Mouse (Mus musculus) right cerebral cortex, postnatal 4 days (tissue): ENCODE results near the gene Mgat5.

ENCODE experiments used
- DNase-seq: peaks from one replicate; pipeline ENCODE4 v3.0.0-alpha.2; 2022

Gene Mgat5

DNA sequence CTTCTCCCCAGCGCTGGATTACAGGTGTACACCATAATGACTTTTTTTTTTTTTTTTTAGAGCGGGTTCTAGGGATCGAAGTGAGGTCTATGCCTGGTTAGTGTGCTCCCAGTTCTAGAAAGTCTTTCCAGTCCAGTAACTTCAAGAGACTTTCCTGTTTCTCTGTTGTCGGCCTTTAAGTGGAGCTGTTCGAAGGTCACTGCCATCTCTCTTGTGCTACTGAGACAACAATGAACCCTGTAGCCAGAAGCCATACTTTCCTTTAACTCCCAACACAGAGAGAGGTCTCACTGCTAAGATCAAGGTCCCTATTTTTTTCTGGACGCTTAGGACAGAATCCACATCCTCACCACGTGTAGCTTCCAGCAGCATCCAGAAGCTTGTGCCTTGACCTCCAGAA, 13.4 kb downstream of the Mgat5 start:
- DNase-seq = no peak

DNA sequence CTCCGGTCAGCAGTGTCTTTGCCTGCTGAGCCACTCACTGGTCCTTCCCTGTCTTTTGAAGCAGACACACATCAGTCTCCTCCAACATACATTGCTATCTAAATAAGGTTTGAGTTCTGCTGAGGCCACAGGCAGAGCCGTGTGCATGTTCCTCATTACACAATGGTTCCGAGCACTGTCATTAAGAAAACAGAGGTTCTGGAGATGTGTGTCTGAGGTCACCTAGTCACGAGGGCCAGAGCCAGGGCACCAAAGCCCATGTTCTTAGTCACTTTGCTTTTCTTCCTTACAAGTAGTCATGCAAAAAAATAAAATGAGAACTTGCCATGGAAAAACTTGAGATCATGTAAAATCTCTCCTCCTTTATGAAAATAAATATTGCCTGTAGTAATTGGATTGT, 14.3 kb downstream of the Mgat5 start:
- DNase-seq = no peak

- DNase-seq = no peak
Observed at GRCm38 (mm10) chr1:127219621-127220020, 14.8 kb downstream of the Mgat5 start.

GRCm38 (mm10) chr1:127221998-127222736, 17.4 kb downstream of the Mgat5 start:
- DNase-seq = no peak

DNA sequence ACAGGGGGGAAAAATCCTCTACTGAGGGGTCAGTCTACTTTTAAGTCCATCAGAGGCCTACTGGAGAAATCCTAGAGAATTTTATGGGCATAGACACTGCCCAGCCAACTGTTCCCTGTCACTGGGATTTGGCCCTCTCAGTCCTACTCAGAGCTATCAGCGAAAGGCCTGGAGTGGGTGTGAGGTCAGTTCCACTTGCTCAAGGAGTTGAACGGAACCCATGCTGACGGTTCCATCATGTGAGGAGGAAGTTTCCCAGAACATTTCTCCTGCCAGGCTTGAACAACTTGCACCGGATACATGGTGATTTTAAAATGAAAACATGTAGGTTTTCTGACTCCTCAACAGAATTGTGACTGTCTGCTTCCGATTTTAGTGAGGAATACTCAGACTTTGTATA, 20.2 kb downstream of the Mgat5 start:
- no peak for DNase-seq

DNA sequence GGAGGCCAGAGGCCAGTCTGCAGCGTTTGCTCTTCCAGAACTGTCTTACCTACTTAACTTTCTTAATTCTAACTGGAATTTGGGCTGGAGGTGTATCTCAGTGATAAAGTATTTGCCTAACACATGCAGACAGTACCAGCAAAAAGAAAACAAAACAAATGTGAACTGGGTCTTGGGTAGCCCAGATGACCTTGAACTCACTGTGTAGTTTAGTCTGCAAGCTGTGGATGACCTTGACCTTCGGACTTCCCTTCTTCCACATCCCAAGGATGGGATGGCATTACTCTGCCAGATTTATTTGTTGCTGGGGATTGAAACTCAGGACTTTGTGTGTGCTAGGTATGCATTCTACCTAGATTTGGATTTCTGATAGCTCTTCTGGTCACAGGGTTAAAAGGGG, 24.2 kb downstream of the Mgat5 start:
- DNase-seq = no peak

GRCm38 (mm10) chr1:127230468-127230867, 25.7 kb downstream of the Mgat5 start:
- DNase-seq = no peak

DNA sequence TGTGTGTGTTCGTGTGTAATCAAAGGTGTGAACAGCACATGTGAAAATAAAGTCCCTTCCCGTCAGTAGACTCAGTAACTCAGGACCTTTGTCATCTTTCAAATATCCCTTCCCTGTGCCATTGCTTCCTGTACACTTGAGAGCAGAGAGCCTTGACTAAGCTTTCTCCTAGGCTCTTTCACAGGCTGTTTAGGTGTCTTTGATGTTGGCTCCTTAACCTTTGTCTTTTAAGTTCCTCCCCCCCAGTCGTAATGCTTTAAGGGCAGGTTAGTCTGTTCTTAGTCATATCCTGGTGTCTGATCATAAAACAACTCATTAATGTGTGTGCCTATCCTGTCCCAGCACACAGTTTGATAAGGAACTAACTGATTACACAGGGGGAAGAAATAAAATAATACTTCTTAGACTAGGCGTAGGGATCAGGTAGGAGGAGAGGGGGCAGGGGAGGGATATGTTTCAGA, 28.4 kb downstream of the Mgat5 start:
- no peak for DNase-seq

- DNase-seq = no peak
Observed at GRCm38 (mm10) chr1:127235157-127235556, 30.3 kb downstream of the Mgat5 start.

DNA sequence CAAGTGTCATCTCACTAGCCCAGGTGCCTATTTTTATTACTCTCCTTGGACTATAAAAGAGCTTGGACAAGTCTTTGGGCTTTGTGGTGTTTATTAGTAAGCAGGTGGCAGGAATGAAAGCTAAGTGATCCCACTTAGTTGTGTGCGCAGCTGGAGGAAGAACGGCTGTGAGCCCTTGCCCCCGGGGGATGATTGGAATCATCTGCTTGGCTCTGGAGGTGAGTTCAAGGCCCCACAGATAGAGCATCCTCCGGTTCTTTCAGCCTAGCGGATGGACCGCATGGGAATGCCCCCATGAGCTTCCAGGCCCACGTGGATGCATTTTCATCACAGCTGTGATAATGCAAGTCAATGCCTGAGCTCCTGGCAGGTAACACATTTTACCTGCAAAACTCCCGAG, 31.6 kb downstream of the Mgat5 start:
- DNase-seq = no peak

DNA sequence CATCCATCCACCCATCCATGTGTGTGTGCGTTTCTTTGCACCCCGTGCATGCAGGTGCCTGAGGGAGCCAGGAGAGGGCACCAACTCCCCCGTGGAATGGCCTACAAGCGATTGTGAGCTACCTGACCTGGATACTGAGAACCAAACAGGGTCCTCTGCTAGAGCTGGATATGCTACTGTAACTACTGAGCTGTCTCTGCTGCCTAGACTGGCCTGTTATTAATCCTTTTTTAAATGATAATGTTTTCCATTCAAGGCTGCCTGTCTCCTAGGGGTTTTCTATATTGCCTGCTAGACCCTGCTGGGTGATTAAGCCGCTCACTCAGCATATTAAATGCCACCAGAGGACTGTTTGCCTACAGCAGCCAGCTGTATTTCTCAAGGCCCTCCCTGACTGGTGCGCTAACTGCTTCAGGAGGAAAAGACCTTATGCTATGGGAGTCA, 34.1 kb downstream of the Mgat5 start:
- DNase-seq = no peak

- DNase-seq = no peak
Observed at GRCm38 (mm10) chr1:127239914-127240313, 35.1 kb downstream of the Mgat5 start.

- DNase-seq = no peak
Observed at GRCm38 (mm10) chr1:127242151-127242887, 37.5 kb downstream of the Mgat5 start.

DNA sequence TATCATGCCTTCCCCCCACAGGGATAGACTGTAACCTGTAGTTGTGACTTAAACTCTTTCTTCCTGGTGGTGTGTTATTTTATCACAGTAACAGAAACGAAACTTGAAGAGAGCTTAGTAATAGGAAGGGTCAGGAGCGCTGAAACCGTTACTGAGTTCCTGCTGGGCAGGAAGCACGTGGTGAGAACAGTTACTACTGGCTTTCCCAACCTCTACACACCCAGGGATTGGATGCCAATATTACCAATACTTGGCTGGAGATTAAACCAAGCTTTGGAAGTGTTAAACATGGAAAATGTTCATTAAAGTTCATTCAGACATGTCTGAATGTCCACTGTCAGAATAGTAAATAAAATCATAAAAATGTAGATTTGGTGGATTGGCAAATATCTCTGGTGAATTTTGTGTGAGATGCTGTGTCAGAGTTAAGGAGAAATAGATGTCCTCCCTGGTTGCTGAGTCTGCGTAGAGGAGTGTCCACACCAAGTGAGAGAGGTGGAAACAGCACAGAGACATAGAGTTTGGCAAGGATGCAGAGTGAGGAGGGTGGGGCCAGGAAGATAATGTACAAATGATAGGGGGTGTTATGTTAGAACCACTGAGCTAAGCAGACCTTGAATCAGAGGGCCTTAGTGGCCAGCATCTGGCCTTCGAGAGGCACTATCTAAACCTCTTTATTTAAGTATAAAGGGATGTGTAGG, 38.2 kb downstream of the Mgat5 start:
- DNase-seq = no peak

GRCm38 (mm10) chr1:127244054-127244770, 39.4 kb downstream of the Mgat5 start:
- no peak for DNase-seq

GRCm38 (mm10) chr1:127246158-127246557, 41.3 kb downstream of the Mgat5 start:
- DNase-seq = no peak

DNA sequence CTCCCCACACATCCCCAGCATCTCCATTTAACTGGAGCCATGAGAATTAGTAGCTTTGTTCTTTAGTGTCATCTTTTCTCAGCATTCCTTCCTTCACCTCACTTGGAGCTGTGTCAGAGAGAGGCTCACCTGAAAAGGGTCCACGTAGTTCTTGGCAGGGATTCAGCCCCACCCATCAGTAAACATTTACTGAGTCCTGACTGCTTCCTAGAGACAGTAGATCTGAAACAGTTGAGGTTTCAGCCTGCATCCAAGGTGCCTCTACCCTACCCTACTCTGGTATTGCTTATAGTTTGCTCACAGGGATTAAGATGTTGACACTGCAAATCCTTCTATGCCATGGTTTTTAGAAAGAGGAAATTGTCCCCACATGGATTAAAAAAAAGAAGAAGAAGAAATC, 43.6 kb downstream of the Mgat5 start:
- DNase-seq = no peak

DNA sequence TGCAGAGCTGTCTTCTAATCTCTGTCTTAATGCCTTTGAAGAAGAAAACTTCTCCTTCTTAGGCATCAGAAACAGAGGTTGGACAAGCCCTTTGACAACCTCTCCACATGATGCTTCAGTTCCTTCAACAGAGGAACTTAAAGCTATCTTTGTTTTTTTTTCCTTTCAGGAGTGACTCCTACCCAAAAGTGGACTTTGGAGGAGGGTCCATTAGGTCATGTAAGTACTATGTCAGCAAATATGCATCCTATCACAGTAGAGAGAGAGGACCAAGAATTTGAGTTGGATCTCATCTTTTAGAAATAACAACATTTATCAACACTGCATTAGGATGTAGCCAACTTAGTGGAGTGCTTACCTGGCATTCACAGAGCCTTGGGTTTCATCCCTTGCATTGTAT, 44.8 kb downstream of the Mgat5 start:
- no peak for DNase-seq

DNA sequence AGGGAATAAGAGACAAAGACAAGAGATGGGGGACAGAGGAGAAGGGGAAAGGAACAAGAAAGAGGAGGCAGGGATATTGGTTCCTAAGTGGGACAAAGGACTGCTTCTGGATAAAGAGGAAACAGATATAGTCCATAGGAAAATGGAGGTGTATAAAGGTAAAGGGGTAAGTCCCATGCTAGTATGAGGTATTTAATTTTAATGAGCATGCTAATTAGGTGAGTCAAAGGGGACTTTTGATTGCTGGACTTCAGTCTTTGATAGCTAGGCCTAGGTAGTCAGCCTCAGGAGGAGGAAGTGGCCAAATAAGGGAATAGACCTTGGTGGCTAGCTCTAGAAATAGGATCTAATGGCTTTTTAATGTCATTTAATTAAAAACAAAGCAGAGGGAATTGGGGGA, 45.5 kb downstream of the Mgat5 start:
- no peak for DNase-seq

GRCm38 (mm10) chr1:127251751-127252150, 46.9 kb downstream of the Mgat5 start:
- DNase-seq = no peak

GRCm38 (mm10) chr1:127257005-127257404, 52.2 kb downstream of the Mgat5 start:
- no peak for DNase-seq

GRCm38 (mm10) chr1:127259669-127260068, 54.9 kb downstream of the Mgat5 start:
- DNase-seq = no peak

DNA sequence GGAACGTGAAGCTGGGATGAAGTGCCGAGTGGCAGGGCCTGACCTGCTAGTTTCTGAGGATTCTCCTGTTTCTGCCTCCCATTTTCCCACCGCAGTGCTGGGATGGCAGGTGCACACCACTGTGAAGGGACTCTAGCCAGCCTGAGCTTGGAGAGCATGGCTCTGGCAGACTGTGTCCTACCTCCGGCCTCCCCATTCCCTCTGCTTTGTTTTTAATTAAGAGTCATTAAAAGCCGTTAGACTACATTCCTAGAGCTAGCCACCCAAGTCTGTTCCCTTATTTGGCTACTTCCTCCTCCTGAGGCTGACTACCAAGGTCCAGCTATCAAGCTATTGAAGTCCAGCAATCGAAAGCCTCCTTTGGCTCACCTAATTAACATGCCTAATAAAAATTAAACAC, 56.2 kb downstream of the Mgat5 start:
- no peak for DNase-seq
